10 mouse cellular contexts compared by ENCODE assay signal in genomic region chr12:105063201-105064134, GRCm38 (mm10). TPM values are rescaled to one million over a fixed set of nuclear protein-coding genes. Genes with fewer than 3 reads are reported as not detected.
DNase-seq lines count a peak whose midpoint lies in the region; ATAC-seq lines count a peak whose summit lies in the region.
"Had no signal": no experiment of that assay in that cellular context is flagged by ENCODE, and none has a peak within 500 bp of the region (broad histone marks: within the 10 kb centered on the region; RNA-seq: fewer than 3 reads in every experiment).

No protein-coding gene starts in this region.

- no peaks in the 10 kb centered on the region for H3K9me3 ChIP-seq in hindbrain, embryonic 15.5 days
- no peaks in the 10 kb centered on the region for H3K9me3 ChIP-seq in midbrain, embryonic 15.5 days
- no peaks in the 10 kb centered on the region for H3K9me3 ChIP-seq in heart, embryonic 12.5 days (replicated peaks)
- H3K9me3 ChIP-seq in intestine, embryonic 15.5 days = no peaks in the 10 kb centered on the region

- H3K27ac ChIP-seq in hindbrain, embryonic 15.5 days (replicated peaks) = peak overlapping the region; percentile 80
- H3K27ac ChIP-seq in midbrain, embryonic 15.5 days = peak overlapping the region; percentile 68
- H3K27ac ChIP-seq in heart, embryonic 12.5 days (ENCODE audit: poor library complexity, severe bottlenecking) = no peak overlapping the region
- no peak overlapping the region for H3K27ac ChIP-seq in intestine, embryonic 15.5 days

- peak; percentile 27 to 32 for DNase-seq in layer of hippocampus, postnatal 10 days (ENCODE audit: low spot score in 2 of 2)
- no peak for DNase-seq in layer of hippocampus, adult 9-11 months
- peak; percentile 88 for DNase-seq in R1 (ENCODE audit: low read depth, low spot score)
- DNase-seq in left cerebral cortex, adult 11 months (ENCODE audit: low spot score) = no peak
- DNase-seq: cerebellum, postnatal 36 days had no signal

- ATAC-seq in hindbrain, embryonic 15.5 days (ENCODE audit: low FRiP score, low read depth) = peak; percentile 55
- ATAC-seq in midbrain, embryonic 15.5 days (replicated peaks) = peak; percentile 67
- ATAC-seq in heart, embryonic 12.5 days (ENCODE audit: insufficient number of reproducible peaks, low FRiP score) = no peak
- no peak for ATAC-seq in intestine, embryonic 15.5 days
- ATAC-seq: activated CD4-positive, CD25-positive, alpha-beta regulatory T cell, adult 4 months had no signal

- no peak overlapping the region for H3K4me3 ChIP-seq in hindbrain, embryonic 15.5 days
- no peak overlapping the region for H3K4me3 ChIP-seq in midbrain, embryonic 15.5 days
- H3K4me3 ChIP-seq in heart, embryonic 12.5 days = no peak overlapping the region
- no peak overlapping the region for H3K4me3 ChIP-seq in intestine, embryonic 15.5 days (replicated peaks)

- no peaks in the 10 kb centered on the region for H3K36me3 ChIP-seq in hindbrain, embryonic 15.5 days
- no peaks in the 10 kb centered on the region for H3K36me3 ChIP-seq in midbrain, embryonic 15.5 days (replicated peaks)
- no peaks in the 10 kb centered on the region for H3K36me3 ChIP-seq in heart, embryonic 12.5 days
- H3K36me3 ChIP-seq in intestine, embryonic 15.5 days = no peaks in the 10 kb centered on the region

- peak overlapping the region; percentile 29 for H3K4me2 ChIP-seq in hindbrain, embryonic 15.5 days
- peak overlapping the region; percentile 4; the same call in 1 of the 2 replicates for H3K4me2 ChIP-seq in midbrain, embryonic 15.5 days
- H3K4me2 ChIP-seq in heart, embryonic 12.5 days = no peak overlapping the region
- H3K4me2 ChIP-seq in intestine, embryonic 15.5 days (replicated peaks) = no peak overlapping the region

- H3K27me3 ChIP-seq in hindbrain, embryonic 15.5 days = no peaks in the 10 kb centered on the region
- H3K27me3 ChIP-seq in midbrain, embryonic 15.5 days (replicated peaks) = no peaks in the 10 kb centered on the region
- H3K27me3 ChIP-seq in heart, embryonic 12.5 days (replicated peaks) = no peaks in the 10 kb centered on the region
- H3K27me3 ChIP-seq in intestine, embryonic 15.5 days (replicated peaks) = no peaks in the 10 kb centered on the region

- no peak overlapping the region for H3K9ac ChIP-seq in hindbrain, embryonic 15.5 days
- no peak overlapping the region for H3K9ac ChIP-seq in midbrain, embryonic 15.5 days
- H3K9ac ChIP-seq in heart, embryonic 12.5 days = no peak overlapping the region
- no peak overlapping the region for H3K9ac ChIP-seq in intestine, embryonic 15.5 days

- H3K4me1 ChIP-seq in hindbrain, embryonic 15.5 days (replicated peaks) = peaks cover 19% of the 10 kb centered on the region
- peaks cover 7% of the 10 kb centered on the region; the same call in 1 of the 2 replicates for H3K4me1 ChIP-seq in midbrain, embryonic 15.5 days
- no peaks in the 10 kb centered on the region for H3K4me1 ChIP-seq in heart, embryonic 12.5 days (replicated peaks)
- H3K4me1 ChIP-seq in intestine, embryonic 15.5 days (replicated peaks) = no peaks in the 10 kb centered on the region

- 38% methylated on average over 28 of the region's 28 CpGs for WGBS in hindbrain, embryonic 15.5 days
- 51% methylated on average over 28 of the region's 28 CpGs for WGBS in midbrain, embryonic 15.5 days
- 50% methylated on average over 28 of the region's 28 CpGs for WGBS in heart, embryonic 12.5 days
- 50% methylated on average over 28 of the region's 28 CpGs for WGBS in intestine, embryonic 15.5 days

RNA-seq across cellular contexts. Expression of gene Glrx5, which starts 31.0 kb away (rescaled TPM):
- 10 to 100 TPM; 62.2 to 76.7 TPM for total RNA-seq in layer of hippocampus, postnatal 10 days (2021)
- 164 and 169 TPM in 2 replicates for polyA plus RNA-seq in hindbrain, embryonic 15.5 days (2015; fragmentation: Nextera tagmentation; extraction: Ambion mirVana)
- 143 and 144 TPM in 2 replicates for polyA plus RNA-seq in midbrain, embryonic 15.5 days (2015; fragmentation: Nextera tagmentation; extraction: Ambion mirVana)
- polyA plus RNA-seq in heart, embryonic 12.5 days (2016; fragmentation: Nextera tagmentation; extraction: Ambion mirVana) = 203 and 206 TPM in 2 replicates
- polyA plus RNA-seq in intestine, embryonic 15.5 days (2015; fragmentation: Nextera tagmentation; extraction: Ambion mirVana) = 184 and 190 TPM in 2 replicates

RNA-seq across cellular contexts. Expression of gene Syne3, which starts 53.9 kb away (rescaled TPM):
- total RNA-seq in layer of hippocampus, postnatal 10 days (2021) = under 1 TPM; 0.73 to 0.80 TPM
- 0.36 and 0.43 TPM in 2 replicates for polyA plus RNA-seq in hindbrain, embryonic 15.5 days (2015; fragmentation: Nextera tagmentation; extraction: Ambion mirVana)
- 0.40 and 0.49 TPM in 2 replicates for polyA plus RNA-seq in midbrain, embryonic 15.5 days (2015; fragmentation: Nextera tagmentation; extraction: Ambion mirVana)
- polyA plus RNA-seq in heart, embryonic 12.5 days (2016; fragmentation: Nextera tagmentation; extraction: Ambion mirVana) = 0.19 and 0.32 TPM in 2 replicates
- 0.50 and 0.76 TPM in 2 replicates for polyA plus RNA-seq in intestine, embryonic 15.5 days (2015; fragmentation: Nextera tagmentation; extraction: Ambion mirVana)

Comparison
In these comparisons a context has a peak if more than half of its experiments do, and no peak if none do; other contexts are left out.
1. DNase-seq: peak in layer of hippocampus, postnatal 10 days (2 of 2) and R1 (single experiment); none in layer of hippocampus, adult 9-11 months (single experiment) and left cerebral cortex, adult 11 months (single experiment).
2. ATAC-seq: peak in hindbrain, embryonic 15.5 days (single experiment) and midbrain, embryonic 15.5 days (single experiment); none in heart, embryonic 12.5 days (single experiment) and intestine, embryonic 15.5 days (single experiment).
3. H3K27ac ChIP-seq: peak in hindbrain, embryonic 15.5 days (single experiment) and midbrain, embryonic 15.5 days (single experiment); none in heart, embryonic 12.5 days (single experiment) and intestine, embryonic 15.5 days (single experiment).
4. H3K4me2 ChIP-seq: peak in hindbrain, embryonic 15.5 days (single experiment) and midbrain, embryonic 15.5 days (single experiment); none in heart, embryonic 12.5 days (single experiment) and intestine, embryonic 15.5 days (single experiment).